Mouse (Mus musculus) MEL-GATA-1-ER (cell line): ENCODE data around the gene Agpat4.

Experiments
- DNase-seq: peaks from one replicate; pipeline ENCODE4 v3.0.0-alpha.2; 2012; ENCODE audit warnings: low read depth; ENCODE audit errors: extremely low read depth

The Agpat4 gene

DNA sequence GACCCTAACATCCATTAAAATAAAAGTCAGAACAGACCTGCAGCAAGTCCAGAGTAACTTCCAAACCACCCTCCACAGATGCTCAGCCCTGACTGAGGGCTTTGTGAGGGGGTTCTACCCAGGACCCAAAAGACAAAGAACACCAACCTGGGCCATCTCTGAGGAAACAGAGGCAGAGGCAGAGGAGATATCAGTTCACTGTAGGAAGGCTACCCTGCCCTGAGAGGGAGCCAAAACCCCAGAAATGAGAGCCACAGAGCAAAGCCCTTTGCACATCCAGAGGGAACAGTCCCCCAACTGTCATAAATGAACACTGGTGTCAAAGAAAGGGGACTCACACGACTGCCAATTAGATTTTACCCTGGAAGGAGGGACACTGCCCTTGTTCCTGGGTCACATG is 106.7 kb downstream of the Agpat4 start:
- DNase-seq: no peak

DNA sequence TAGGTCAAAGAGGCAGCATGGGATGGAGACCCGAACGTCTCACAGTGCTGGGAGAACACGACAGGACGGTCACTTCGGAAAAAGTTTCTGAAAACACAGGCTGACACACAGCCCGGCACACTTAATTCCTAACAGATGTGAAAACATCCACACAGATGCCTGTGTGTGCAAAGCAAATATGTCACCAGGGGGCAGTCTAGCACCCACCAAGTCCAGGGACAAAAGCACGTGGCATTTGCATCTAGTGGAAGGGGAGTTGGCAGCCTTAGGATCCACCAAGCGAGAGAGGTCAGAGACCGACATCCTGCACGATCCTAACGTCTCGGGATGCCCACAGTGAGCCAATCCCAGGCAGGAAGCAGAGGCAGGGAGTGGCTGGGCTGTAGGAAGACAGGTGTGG is 108.0 kb downstream of the Agpat4 start:
- DNase-seq: no peak

DNA sequence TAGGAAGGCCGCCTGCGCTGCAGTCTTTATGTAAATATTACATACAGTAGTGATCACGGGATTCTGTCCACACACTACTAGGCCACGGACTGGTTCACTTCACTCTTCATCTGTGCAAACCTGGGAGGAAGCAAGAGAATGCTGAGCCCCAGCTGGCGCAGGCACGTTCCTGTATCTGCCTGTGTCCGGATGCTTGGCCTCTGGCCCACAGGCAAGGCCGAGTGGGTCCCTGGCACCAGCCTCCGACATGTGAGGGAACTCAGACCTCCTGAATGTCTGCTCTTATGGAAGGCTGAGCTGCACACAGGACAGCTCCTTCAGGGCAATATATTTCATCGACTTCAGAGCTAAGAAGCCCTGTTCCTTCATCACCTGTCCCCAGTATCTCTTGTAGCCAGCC is 109.5 kb downstream of the Agpat4 start:
- DNase-seq: no peak

DNA sequence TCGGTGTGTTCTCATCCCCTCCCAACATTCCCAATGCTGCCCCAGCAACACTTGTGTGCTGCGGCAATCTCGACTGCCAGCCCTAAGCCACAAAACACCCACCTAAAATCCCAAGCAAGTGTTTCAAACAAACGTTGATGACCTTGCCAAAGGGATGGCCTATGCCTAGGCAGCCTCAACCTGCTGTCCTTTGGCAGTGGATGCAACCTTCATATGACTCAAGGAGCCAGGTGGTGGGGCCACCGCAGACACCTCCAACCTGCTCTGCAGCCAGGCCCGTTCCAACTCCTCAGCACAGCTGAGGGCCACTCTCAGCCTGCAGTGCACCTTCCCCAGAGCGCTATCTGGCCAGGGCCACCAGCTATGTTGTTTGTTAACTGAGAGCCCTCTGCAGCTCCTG is 110.0 kb downstream of the Agpat4 start:
- no peak for DNase-seq

DNA sequence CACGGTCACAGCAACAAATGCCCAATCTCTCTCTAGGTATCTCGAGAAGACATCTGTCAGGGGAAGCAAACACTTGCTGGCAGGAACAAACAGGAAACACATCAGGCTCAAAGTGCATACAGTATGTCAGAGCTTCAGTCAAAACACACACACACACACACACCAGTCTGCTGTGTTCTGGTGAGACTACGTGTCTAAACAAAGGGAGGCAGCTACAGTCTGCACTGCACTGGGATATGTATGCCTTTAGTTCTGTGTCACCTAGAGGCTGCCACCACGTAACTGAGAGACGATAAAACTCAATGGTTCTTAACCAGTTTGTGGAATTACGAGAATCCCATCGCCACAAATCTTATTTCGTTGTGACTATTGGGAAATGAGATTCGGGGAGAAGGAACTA is 111.3 kb downstream of the Agpat4 start:
- DNase-seq: no peak

DNA sequence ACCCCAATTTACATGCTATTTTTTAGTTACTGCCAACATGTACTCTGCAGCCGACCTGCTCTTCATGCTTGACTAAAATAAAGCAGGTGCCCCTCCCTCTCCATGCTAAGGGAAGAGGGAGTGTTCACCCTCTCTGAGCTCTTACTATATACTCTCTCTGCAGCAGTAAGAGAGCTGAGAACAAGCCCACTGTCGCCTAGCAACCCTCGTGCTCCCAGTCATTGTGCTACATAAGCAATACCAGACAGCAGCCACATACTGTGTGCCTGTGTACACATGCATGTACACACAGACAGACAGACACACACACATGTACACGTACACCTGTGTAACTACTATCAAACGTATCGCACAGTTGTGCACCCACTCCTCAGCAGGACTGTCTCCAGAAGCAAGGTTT is 111.7 kb downstream of the Agpat4 start:
- DNase-seq: no peak

DNA sequence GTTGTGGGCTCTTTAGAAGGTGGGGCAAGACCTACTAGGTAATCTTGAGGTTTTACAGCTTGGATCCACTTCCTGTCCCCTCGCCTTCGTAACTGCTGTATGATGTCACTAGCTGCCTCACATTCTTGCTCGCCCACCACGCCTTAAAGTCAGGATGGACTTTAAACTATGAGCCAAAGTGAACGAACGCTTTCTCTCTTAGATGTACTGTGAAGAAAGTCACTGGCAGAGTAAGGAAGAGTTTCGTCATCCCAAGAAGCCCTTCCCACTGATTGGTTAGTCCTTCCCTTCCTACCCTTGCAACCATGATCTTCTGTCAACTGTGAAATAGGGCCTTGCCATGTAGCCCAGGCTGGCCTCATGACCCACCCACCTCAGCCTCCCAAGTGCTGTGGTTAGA is 112.6 kb downstream of the Agpat4 start:
- DNase-seq: no peak

DNA sequence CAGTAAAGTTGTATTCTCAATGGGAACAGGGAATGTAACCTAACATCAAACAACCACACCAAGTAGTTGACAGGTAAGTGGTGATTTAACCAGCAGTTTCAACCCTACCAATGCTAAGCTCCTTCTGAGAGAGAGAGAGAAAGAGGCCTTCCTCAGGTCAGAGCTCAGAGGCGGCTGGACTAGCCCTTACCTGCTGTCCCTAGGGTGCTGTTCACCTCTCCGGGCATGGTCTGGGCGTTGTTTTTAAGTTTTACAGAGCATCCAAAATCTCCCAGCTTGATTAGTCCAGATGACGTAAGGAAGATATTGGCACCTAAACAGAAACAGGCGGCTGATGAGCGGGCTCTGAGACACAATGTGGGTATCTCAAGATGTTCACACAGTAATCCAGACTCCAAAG is 114.2 kb downstream of the Agpat4 start:
- DNase-seq: no peak

DNA sequence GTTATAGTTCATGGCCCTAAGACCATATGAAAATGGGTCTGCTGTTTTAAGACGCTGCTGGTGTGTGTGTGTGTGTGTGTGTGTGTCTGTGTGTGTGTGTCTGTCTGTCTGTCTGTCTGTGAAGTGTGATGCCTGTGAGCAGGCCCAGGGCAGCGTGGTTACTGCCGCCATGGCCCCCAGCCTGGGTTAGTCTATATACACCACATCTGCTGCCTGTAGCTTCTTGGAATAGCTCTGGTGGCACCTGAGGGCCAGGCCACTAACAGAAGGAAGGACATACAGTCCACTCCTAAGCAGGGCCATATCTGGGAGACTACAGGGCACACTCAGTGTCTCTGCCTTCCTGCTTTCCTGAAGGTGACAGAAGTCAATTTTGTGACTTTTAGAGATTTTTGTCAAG is 122.2 kb downstream of the Agpat4 start:
- no peak for DNase-seq

DNA sequence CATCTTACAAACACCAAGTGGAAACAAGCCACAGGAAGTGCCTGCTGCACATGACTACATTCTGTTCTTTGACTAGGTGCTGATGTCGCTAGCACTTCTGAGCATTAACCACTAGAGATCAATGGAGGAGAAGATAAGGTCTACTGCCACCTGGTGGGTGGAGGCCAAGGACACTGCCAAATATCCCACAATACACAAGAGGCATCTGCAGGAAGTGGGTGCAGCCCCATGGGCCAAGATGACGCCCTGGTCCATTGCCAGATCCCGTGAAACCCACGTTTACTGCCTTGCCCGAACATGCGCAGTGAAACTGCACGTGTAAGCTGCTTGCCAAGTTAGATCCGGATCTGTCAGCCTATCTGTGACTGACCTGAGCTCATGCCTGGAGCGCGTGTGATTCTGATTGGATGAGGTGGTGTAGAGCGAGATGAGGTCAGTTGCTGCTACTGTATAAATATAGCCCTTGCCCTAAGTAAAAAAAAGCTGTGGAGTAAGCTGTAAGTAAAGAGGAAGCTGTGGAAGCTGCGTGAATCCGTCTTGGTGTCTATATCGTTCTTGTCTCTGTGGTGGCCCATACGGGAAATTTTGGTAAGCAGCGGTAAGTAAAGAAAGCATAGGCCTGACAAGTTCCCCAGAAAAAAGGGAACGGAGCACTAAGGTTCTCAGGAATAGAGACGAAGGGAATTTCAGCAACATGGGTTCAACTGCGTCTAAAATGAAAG is 131.4 kb downstream of the Agpat4 start:
- peak; percentile 88 for DNase-seq

DNA sequence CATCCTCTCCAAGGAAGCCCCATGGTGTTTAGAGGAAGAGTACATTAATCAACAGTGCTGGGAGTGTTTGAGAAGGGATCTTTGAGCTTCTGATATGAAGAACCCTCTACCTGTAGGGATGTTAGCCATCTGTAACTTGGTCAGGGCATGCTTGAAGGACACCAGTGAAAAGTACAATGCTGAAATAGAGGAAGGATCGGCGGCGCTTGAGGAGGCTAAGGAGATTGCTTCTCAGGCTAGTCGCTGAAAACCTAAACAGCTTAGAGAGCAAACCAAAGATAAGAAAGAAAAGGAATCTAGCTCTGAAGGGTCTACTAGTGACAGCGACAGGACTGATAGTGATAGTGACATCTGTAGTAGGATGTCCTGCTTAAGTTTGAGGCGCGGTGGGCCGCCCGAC is 132.1 kb downstream of the Agpat4 start:
- peak; percentile 6 for DNase-seq

DNA sequence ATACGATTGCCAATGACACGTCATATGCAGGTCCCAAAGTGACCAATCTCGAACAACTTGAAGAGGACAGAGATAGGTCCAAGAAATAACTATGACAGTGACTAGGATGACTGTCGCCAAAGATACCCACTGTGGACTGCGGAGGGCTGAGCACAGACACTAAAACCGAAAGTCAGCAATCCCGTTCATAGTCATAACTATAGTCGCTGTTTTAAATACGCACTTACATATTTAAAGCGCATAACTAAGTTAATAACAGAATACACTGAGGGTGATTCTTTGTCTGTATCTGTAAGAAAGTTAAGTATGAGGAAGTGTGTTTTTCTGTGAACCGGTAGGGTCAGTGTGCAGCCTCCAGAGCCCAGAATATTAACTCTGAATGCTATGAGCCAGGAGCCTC is 137.6 kb downstream of the Agpat4 start:
- no peak for DNase-seq

DNA sequence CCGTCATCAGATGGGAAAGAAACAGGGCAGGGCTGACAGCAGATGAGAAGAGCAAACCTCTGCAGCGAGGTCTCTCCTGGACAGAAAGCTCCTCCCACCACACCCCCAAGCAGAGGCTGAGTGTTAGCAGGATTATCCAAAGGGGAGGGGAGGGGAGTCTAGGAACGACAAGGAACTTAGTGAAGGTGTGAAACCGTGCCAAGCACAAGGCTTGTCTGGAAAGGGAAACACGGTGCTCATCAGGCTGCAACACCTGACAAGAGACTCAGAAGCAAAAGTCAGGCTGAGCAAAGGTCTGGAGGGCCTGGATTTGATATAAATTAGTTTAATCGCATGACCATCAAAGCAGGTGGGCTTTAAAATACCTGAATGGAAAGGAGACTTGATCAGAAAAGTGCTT is 140.0 kb downstream of the Agpat4 start:
- no peak for DNase-seq

DNA sequence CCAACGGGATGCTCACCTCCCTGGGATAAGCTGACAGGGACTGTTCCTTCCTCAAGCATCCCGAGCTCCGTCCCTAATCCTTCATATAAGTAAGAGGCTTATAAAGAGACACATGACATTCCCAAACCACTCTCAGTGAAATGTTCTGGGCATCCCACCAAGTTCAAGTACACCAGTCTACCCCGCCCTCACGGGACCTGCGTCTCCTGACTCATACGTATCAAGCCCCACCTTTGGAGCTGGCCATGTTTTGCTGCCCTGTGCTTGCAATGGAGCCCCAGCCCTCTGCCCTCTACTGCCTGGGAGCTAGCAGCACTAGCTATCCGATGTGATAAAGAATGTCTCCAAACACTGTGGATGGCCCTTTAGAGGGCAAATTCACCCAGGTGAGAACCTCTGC is 141.5 kb downstream of the Agpat4 start:
- no peak for DNase-seq

DNA sequence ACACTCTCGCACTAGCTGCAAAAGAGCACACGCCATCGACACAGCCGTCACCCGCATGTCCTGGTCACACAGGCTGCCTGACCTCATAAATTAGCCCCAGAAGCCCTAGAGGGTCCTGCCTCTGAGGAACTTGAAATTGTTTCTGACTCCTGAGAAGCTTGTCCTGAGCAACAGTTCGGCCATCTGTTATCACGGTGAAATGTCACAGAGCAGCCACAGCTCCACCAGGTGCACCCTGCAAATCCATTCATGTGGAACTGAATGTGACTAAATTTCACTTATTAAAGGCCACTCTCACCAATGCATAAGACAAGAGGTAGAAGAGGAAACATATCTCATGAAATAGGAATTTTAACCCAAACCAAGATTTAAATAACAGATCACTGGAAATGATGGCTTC is 142.9 kb downstream of the Agpat4 start:
- no peak for DNase-seq

DNA sequence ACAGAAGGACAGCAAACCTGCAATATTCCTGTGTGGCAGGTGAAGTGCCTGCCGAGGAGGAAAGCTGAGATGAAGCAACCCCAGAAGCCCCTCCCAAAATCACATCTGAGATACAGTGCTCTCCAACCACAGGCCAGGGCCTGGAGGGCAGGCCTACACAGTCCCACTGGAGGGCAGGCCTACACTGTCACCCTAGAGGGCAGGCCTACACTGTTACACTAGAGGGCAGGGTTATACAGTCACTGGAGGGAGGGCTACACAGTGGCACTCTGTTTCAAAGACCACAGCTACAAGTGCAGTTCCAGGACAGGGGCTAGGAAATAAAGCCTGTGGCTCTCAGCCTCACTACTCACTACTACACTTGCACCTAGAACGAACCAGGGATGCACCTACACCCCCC is 143.4 kb downstream of the Agpat4 start:
- DNase-seq: no peak

DNA sequence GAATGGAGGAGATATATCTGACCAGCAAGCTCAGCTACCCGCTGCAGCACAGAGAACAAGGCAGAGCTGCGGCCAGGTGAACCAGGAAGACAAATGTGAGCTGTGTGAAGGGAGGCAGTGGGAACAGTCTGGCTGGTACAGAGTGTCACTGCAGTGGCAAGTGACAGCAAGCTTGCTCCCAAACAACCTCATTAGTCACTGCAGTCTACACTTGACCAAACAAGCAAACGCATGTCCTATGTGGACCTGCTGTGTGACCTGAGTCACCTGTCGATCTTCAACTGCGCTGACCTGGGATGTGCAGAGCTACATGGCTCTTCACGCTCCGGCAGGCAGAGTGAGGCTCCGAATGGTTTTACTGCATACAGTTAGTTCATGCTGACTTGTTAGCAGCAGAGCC is 144.3 kb downstream of the Agpat4 start:
- no peak for DNase-seq

DNA sequence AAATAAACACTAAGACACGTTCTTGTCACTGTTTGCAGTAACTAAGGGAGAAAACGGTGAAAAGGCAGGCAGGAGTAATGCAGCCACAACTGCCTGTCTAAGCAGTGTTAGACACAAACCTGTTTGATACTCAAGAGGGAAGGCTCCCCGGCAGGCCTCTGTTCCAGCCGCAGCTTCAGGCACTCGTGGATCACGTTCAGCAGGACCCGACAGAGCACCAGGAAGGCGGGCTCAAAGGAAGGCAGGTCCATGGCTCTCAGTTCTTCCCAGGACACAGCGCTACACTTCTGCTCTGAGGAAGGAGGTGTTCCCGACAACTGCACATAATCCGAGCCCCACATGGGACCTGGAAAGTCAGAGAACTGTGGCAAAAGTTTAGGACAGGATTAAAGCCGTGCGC is 145.3 kb downstream of the Agpat4 start:
- no peak for DNase-seq

DNA sequence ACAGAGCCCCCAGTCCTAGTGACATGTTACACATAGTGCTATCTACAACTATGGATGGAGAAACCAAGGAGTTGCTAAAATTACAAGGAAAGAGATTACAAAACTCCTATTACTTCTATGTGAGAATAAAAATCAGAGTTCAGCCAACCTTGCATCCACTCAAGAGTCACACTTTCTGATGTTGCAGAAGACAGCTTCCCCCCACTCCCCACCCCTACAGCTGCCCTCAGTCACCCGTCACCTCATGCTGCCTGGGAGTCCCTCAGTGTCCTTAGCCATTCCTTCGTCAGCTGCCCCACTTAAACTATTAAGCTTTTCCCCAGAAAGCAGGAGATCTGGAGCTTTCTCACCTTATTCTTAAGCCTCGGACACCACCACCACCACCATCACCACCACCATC is 145.8 kb downstream of the Agpat4 start:
- no peak for DNase-seq

DNA sequence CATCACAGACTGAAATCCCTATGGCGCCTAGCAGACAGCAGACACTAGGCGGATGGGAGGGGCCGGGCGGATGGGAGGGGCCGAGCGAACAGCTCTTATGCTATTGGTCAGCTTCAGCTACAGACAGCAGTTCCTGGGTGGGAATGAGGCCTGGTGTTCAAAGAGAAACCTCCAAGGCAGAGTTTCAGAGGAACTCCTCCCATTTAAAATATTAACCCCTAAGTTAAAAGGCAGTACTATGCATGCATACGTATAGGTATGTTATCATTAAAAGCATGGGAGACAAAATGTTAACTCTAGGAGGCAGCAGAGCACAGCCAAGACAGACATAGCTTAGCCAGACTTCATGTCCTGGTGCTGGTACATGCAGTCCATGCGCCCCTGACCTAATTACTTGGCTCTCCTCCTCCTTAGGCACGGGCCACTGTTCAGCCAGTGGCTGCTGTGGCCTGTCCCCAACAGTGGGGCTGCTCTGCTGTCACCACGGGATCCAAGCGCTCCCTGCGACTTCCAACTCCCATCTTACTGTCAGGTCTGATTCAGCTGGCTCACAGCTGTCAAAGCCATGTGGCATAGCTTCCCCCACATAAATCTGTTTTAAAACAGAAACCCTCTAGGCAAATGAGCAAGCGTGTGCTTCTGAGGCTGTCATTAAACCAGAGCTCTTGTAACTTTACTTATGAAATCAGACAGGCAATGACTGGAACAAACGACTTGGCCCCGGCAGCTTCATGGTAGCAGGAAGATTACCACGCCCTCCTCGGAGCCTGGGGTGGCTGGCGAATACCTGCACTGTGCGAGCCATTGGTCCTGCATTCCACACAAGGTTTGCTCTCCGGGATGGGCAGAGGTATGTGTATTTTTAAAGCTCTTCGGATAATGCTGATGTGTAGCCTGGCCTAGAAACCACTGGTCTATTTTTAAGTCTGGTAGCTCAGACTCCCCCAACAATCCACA is 147.7 kb downstream of the Agpat4 start:
- DNase-seq: no peak

DNA sequence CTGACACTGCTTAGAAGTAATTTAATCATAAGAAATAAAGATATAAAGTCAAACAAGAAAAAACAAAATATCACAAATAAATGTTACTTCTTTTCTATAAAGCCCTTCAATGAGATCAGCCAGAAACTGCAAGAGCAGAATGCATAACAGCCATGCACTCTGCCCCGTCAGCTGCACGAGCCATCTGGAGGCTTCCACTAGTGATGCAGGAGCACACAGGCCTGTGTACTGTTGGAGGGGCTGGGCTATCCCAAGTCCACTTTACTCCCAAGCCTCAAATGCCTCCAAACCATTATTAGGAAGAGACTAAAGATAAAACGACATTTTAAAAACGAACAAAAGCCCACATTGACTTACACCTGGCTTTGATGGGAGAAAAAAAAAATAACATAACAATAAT is 149.6 kb downstream of the Agpat4 start:
- DNase-seq: no peak

DNA sequence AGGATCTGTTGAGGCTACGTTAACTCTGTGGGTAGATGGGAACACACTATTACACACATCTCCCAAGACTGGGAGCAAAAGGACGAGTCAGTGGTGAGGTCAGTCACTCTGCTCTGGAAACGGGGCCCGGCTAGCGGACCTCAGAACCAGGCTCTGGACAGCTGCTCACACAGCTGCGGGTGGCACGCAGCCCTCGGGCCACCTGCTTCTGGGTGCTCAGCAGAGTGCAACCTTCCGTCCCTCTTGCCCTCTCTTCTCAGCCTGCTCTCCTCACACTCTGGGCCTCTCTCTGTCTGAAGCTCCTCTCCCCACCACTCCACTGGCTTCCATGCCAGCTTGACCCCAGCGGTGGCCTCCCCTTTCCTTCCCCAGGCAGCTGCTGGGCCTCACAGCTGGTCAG is 150.0 kb downstream of the Agpat4 start:
- DNase-seq: no peak
